Mouse (Mus musculus): Measurements from ENCODE around the gene Nfe2.

DNA sequence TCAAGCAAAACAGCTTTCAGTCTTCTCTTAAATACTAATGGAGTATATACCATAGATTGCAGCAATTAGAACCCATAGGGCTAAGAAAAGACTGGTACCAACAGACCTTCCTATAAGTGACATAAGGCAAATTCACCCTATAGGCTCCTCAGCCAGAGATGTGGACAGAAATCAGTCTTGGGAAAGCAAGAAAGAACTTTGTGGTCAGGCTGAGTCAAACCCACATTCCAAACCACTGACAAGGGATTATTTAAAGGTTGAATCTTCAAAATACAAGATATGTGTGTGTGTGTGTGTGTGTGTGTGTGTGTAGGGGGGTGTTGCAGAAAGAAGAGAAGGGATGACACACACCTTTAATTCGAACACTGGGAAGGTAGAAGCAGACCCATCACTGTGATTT, 36.8 kb downstream of the Nfe2 start:
- TF ChIP-seq POLR2A (IDR thresholded peaks at IDR 0.05; ENCODE audit: insufficient read depth, low read depth, low read length) (no peak), CTCF (IDR thresholded peaks at IDR 0.05) (no peak), EP300 (IDR thresholded peaks at IDR 0.05; ENCODE audit: insufficient read depth, low read depth, low read length) (no peak)

Measured in heart, adult 2 months (tissue).